Mouse (Mus musculus) layer of hippocampus, postnatal 36 days (tissue): ENCODE measurements around the gene Ppm1j. TPM values are rescaled to one million over a fixed set of nuclear protein-coding genes. Genes with fewer than 3 reads are reported as not detected.
"Not testable (repeated sequence)": the region's sequence is repeated elsewhere in the genome, so short reads cannot be mapped to it uniquely, and the experiment has no call there.

Source experiments
- DNase-seq, 2 experiments: peaks; one replicate each; pipeline ENCODE4 v3.0.0; 2022
- total RNA-seq, 2 experiments: library from RNA; stranded (reverse); gene quantifications; 2 replicates each; pipeline ENCODE4 v1.2.3; 2021

The Ppm1j gene
- total RNA-seq, 2 experiments from 2014 or later, result 0.25 TPM; not detected in 1

DNA sequence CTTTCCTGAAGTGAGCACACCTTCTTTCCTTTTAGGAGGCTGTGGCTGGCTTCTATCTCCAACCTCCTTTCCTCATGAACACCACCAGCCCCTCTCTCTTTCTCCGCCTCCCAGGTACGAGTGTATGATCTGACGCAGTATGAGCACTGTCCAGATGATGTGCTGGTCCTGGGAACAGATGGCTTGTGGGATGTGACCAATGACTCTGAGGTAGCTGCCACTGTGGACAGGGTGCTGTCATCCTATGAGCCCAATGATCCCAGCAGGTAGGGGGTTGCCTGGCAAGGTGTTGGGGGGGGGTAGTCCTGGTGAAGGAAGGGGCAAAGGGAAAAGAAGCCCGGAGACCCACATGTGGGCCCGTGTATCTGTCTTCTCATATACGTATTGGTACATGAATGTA lies 4.4 kb downstream of the Ppm1j start:
- DNase-seq, result no peak

DNA sequence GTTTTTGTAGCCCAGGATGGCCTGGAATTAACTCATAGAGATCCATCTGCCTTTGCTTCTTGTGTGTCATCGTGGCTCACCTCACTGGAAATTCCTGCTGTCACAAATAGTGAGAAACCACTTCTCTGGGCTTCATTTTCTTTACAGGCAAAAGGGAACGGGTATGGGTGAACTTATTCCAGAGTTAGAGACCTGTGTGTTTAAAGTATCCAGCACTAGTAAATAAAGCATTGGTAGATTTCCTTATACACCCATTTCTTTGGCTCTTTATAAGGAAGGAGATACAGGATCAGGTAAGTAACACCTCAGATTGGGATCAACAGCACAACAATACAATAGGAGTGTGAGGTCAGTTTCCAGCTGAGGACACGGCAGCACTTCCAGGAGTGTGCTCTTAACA lies 7.2 kb downstream of the Ppm1j start, which contains the start of gene Rhoc:
Gene Rhoc (plus strand): TSS at position 301 of the 400 bp plus-strand sequence.
- no peak for DNase-seq

DNA sequence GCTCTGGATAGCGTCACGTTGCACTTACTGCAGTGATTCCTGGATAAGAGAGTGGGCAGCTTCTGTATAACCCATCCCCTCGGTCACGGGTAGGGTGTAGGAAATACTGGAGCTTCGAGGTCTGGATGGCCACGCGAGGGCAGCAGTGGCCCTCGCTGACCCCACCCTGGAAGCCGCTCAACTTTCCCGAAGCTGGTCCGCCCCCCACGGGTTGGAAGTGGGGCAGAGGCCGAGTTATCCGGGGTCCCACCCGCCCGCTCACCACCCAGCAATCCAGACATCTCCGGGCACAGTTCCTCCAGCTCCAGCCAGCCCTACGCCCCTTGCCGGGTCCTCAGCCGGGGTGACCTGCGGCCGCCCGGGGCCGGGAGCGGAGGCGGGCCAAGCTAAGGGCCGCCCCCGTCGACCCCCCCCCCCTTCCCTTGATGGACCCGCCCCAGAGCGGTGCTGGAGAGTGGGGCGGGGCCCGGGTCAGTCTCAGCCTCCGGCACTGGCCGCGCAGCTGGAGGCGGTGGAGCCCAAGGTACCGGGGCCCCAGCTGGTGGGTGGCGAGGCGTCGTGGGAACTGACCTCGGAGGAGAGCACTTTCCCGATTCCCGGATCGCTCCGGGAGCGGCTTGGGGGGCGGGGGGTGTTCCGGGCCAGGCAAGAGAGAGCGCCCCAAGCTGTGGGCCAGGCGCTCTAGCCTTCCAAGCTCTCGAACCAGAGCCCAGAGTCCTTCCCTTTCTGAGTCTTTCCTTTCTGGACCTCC lies 7.9 kb downstream of the Ppm1j start:
- peak; percentile 57 to 62 for DNase-seq

DNA sequence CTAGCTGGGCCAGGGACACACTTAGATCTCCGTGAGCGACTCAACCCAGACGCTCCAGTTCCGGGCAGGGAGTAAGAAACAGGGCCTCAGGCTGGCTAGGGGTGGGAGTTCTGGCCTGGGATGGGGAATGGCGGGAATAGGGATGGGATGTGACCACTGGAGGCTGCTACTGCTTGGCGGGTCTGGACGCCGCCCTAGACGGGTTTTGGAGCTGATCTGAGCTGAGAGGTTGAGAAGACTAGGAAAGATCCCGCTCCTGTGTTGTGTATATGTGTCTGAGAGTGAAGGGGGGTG lies 8.4 kb downstream of the Ppm1j start:
- DNase-seq, result no peak

DNA sequence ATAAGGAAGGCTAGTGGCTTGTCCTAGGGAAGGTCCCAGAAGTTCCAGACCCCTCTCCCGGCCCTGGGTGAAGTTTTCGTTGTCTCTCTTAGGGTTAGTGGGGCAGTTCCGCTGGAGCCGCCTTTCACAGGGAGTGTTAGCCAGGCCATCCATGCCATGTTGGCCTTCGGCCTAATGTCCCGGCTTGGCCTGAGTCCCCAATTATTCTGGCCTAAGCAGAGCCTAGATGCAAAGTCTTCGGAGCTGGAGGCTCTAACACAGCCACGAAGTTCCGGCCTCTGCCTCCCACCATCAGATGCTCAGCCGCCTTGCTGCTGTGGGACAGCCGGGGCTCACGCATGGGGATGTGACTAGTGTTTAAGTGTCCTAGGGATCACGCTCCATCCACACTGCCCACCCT lies 9.0 kb downstream of the Ppm1j start:
- DNase-seq, result no peak

DNA sequence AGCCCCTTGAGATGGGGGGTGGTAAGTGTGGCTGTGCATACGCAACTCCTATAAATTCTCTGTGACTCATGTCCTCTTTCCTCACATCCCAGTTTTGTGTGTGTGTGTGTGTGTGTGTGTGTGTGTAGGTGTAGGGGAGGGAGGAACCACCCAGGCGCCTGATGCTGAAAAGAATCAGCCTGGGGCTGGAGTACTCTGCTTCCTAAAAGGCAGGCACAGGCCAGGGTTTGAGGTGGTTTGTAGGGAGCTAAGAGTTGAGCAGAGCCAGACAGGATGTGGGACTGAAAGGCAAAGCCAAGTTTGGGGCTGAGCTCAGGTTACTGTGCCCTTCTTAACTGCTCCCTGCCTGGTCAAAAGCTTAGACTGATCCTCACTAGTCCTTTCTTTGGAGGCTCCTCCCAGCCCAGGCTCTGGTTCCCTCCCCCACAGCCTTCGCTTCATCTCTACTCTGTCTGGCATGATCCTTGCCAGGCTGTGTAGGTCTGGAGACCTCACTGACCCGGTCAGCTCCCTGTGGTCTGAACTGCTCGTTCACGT lies 9.6 kb downstream of the Ppm1j start:
- DNase-seq, result no peak

DNA sequence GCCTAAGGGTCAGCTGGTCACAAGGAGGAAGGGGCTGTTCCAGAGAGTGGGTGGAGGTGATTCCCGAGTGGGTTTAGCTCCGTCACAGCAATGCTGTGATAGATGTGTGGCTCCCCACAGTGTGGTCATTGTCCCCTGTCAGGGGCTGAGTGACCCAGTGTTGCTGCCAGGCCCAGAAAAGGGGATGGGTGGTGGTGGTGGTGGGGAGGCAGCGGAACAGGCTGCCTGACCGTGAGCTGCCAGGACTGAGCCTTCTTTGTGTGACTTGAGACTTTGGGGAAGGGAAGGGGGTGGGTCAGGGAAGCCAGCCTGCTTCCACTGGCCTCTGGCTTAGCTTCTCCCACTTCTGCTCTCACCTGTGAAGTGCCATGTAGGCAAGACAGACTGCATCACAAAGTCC lies 10.2 kb downstream of the Ppm1j start:
- no peak for DNase-seq

DNA sequence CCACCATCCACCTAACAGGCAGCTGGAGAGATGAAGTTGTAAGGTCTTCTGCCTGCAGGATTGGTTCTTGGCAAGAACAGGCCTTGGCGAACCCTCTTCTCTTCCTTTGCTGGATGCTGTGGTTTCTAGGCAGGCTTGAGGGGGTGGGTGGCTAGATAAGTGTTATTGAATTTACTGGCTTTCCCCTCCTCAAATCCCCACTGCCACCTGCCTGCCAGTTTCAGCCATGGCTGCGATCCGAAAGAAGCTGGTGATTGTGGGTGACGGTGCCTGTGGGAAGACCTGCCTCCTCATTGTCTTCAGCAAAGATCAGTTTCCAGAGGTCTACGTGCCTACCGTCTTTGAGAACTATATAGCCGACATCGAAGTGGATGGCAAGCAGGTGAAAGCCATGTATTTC lies 10.8 kb downstream of the Ppm1j start:
- no peak for DNase-seq

DNA sequence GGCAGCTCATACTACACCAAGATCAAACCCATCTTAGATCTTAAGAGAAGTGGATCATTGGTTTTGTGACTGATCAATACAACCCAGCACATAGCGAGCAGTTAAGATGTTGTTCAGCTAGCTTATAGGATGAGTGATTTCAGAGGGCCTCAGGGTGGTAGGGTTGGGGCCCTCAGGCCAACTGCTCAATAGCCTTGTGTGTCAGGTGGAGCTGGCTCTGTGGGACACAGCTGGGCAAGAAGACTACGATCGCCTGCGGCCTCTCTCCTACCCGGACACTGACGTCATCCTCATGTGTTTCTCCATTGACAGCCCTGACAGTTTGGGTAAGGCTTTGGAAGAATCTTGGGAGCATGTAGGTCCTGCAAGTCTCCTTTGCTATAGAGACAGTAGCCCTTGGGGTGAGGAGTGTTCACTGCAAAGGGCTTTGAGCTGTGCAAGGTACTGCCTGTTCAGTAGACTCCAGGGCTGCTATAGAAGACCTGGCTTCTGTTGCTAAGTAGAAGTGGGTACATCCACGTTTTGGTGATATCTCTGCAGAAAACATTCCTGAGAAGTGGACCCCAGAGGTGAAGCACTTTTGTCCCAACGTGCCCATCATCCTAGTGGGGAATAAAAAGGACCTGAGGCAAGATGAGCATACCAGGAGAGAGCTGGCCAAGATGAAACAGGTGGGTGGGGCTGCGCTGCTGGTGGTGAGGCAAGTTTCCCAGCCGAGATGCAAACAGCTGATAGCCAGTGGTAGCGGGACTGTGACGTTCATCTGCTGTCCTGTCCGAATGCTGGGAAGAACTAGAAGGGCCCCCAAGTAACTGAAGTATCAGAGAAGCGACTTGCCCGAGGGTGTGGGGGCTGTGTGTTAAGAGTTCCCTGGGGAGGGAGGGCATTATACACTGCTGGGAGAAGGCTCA lies 11.8 kb downstream of the Ppm1j start:
- no peak for DNase-seq

DNA sequence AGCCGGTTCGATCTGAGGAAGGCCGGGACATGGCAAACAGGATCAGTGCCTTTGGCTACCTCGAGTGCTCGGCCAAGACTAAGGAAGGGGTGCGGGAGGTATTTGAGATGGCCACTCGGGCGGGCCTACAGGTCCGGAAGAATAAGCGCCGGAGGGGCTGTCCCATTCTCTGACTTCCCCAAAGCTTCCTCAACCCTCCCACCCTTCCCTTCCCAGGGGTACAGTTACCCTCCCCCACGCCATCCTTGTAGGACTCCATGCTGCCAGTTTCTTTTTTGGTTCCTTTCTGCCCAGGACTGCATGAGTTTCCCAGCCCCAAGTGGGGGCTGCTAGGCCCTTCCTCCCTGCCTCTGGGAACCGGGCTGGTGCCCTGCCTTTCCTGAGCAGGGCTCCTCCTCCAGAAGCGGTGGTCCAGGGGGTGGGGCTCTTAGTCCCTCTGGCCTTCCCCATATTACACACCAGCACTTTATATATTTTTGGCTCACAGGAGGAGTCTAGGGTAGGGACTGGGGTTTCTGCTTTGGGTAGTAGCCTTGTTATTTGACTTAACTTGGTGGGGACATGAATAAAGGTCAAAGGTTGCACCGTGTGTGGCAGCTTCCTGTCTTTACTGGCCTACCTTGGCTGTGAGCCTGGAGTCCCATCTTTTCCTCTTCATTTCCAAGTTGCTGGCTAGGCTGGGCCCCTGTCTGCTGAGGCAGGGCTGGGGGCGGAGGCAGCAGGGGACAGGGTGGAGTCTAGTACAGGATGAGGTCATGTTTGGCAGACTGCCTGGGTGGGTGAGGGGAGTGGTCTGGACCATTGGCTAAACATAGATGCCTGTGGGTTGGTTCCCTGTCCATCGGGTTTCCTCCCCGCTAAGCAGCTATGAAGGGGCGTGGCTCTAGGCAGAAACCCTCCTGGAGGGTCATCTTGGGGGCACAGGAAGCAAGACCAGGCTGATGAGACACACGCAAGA lies 13.3 kb downstream of the Ppm1j start:
- DNase-seq, result peak in 1 of 2 experiments; percentile 57

DNA sequence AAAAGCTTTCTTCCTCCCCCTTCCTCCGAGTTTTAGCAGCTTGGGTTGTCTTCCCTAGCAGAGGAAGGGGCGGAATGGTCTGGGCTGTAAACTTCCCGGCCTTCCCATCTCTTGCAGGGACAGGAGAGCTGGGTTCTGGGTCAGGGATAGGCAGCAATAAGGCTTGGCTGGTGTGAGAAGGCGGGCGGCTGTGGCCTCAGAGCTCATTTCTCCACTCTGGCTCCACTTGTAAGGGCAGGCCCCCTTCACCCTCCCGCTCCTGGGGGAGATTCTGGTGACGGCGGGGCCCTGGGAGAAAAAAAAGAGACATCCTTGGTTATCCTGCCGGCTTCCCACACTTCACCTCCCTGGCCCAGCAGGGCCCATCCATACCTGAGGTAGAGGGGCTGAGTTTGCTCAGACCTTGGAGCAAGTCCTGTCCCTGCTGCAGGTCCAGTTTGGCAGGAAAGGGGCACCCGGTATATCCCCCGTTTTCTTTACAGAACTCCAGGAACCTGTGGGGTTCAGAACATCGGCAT lies 14.2 kb downstream of the Ppm1j start:
- DNase-seq, result no peak

DNA sequence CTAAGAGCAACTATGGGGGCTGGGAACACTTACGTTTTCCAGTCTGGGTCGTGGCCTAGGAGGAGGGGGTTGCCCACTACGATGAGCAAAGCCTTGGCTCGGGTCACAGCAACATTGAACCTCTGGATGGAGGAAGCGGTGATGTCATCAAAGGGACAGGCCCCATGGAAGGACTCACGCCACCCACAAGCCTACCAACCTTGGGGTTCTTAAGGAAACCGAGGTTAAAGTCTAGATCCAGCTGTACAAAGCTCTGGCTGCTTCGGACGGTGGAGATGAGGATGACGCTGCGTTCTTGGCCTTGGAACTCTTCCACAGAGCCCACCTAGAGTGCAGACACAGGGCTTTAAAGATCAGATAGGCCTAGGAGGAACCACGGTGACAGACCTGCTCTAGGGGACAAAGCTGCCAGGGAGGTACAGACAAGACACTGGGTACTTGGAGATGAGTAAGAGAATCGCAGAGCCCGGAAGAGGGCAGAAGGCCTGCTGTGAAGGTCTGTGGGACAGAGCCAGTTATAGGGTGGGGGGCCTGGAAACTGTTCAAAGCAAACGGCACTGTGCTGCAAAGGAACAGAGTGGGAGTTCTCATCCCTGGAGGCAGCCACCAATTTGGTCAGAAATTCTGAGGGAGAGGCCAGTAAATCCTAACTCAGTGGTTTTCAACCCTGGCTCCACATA lies 14.9 kb downstream of the Ppm1j start:
- DNase-seq, result no peak

DNA sequence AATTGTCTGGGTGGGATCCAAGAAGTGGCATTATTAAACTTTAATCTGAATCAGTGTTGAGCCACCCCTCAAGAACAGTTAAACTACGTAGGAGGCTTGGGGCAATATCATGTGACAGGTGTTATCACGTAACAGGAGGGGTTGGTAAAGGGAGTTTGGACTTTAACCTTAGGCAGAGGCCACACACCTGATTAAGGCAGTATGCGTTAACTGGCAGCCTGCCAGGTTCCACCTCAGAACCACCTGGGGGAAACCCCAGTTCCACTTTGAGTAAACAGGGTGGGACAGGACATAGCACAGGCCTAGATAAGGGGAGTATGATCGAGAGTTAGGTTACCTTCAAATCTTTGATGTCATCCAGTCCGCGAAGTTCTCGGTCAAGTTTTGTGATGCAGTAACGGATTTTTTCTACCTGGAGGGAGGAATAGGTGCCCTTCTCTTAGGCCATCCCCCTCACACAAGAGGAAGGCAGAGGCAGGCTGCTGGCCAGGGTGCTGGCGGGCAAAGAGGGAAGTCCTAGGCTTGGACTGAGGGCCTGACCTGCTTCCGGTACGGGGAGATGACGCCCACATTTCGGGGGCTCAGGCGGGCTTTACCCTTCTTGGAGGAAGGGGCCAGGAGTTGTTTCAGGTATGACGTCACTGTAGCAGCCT lies 15.7 kb downstream of the Ppm1j start:
- DNase-seq, result no peak

DNA sequence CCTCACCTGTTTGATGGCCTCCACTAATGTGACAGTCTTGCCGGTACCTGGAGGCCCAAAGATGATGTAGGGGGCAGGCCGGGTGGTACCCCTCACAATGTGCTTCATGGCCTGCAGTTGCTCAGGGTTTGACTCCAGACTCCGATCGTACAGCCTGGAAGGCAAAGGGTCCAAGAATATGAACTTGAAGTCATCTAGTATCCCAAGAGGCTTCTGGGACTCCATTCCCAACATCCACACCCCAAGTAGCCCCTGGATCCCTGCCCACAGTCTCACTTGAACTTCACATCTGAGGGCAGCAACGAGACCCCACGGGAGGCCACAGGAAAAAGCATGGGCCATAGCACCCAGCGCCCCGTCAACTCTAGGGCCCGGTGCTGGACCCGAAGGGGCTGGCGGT lies 19.8 kb downstream of the Ppm1j start:
- DNase-seq, result no peak

DNA sequence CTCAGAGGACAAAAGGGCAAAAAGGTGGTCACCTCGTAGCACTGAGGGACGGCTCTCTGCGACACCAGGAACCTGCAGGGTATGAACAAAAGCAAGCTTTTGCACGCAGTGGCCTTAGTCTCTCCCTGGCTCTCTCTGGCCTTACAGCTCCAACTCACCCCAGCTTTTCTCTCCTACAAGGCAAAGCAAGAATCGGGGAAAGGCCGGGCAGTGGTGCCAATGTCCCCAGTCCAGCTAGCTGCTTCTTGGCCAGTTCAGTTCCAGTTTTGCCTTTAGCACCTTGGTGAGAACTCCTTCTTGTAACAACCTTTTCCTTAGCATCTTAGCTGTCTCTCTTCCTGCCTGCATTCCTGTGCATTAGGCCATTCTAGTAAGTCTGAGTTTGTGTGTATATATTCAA lies 20.6 kb downstream of the Ppm1j start:
- no peak for DNase-seq

DNA sequence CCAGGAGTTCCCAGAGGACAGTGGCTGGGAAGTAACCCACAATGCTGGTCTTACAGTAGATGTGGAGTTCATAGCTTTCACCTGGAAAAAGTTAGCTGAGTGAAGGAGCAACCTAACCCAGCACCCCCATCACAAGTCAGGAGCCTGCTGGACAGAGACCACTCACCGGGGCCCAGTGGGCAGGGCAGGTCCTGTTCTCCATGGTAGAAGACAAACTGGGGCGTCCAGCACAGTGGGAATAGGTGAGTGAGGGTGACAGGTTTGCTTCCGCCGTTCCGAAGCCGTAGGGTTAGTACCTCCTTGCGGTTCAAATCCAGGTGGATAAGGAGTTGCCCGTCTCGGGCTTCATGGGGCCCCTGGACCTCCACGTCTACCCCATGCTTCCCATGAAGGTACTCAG lies 23.5 kb downstream of the Ppm1j start:
- DNase-seq, result no peak

DNA sequence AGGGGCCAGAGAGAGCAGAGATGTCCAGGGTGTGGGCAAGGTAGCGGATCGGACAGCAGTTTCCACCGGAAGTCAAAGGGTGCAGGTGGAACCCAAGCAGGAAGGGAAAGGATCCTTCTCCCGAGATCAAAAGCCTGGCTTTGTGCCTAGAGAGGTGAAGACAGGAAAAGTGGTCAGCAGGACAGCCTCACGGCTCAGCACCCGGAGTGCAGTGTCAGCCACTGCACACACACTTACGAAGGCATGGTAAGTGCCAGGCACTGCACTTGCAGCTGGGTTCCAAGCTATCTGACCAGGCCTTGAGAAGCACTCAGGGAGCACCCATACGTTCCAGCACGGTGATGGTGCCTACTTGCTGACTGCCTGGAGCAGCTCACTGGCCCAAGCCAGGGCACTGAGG lies 24.7 kb downstream of the Ppm1j start:
- no peak for DNase-seq

DNA sequence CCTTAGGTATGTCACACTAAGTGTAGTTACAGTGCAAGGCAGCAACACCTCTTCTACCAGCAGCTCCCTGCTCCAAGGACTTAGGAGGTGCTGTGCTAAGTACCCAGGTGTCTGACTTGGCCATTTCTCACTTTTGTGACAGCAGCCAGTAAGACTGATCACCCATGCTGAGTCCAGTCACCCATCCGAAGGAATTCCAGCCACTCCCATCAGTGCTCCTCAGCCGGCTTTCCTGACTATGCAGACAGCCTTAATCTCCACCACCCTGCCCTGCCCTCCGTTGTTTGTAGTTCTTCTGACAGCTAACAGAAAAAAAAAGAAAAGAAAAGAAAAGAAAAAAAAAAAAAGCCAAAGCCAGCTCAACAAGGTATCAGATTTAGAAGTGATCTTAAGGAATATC lies 30.9 kb downstream of the Ppm1j start:
- DNase-seq, result no peak

DNA sequence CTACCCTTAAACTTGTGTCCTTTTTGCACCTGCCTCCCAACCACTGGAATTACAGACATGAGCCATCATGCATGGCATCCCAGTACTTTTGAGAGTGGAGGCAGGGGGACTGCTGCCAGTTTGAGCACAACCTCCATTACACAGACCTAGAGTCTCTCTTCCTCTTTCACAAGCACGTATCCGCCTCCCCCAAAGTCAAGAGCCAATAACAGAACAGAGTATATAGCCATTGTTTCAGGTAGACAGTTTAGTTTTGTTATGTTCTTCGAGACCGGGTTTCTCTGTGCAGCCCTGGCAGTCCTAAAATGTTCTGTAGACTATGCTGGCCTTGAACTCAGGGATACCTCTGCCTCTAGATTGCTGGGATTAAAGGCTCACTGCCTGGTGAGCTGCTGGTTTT lies 31.4 kb downstream of the Ppm1j start:
- no peak for DNase-seq

DNA sequence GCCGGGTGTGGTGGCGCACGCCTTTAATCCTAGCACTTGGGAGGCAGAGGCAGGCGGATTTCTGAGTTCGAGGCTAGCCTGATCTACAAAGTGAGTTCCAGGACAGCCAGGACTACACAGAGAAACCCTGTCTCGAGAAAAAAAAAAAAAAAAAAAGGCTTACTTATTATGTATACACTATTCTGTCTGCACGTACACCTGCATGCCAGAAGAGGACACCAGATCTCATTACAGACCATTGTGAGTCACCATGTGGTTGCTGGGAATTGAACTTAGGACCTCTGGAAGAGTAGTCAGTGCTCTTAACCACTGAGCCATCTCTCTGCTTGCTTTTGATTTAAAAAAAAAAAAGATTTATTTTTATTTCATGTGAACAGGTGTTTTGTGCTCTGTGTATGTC lies 32.4 kb downstream of the Ppm1j start:
- not testable (repeated sequence) for DNase-seq

DNA sequence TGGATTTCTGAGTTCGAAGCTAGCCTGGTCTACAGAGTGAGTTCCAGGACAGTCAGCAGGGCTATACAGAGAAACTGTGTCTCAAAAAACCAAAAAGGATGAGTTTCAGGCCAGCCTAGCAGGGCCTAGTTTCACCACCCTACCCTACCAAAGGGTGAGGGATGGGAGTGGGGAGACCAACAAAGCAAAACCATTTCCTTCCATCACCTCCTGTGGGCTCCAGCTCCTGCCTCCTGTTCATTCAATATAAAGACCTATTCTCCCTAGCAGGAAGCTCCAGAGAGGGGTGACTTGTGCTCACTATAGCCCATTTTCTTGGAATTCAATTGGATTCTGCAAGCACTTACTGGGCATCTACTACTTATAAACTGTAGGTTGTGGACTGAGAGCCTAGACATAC lies 33.9 kb downstream of the Ppm1j start:
- no peak for DNase-seq
